ENCODE assay signal across 23 mouse cellular contexts in genomic region chr14:23633011-23633595, GRCm38 (mm10).
DNase-seq lines count a peak whose midpoint lies in the region; ATAC-seq and TF ChIP-seq lines count a peak whose summit lies in the region.
"Had no signal": no experiment of that assay in that cellular context is flagged by ENCODE, and none has a peak within 500 bp of the region (broad histone marks: within the 10 kb centered on the region; RNA-seq: fewer than 3 reads in every experiment).

No protein-coding gene starts in this region.

- no peaks in the 10 kb centered on the region for H3K27me3 ChIP-seq in kidney, adult 2 months (replicated peaks; ENCODE audit: control insufficient read depth, insufficient read depth, low read length)
- H3K27me3 ChIP-seq in kidney, embryonic 16.5 days (ENCODE audit: insufficient read depth, low read length): no peaks in the 10 kb centered on the region
- H3K27me3 ChIP-seq in midbrain, embryonic 10.5 days (ENCODE audit: low read depth, poor library complexity, severe bottlenecking): peaks cover 13% of the 10 kb centered on the region
- 0 out of 2 replicates have a peak, but pooled peaks cover 6% of the 10 kb centered on the region for H3K27me3 ChIP-seq in embryonic facial prominence, embryonic 10.5 days (replicated peaks; ENCODE audit: low read depth, poor library complexity, severe bottlenecking)
- H3K27me3 ChIP-seq: hindbrain, embryonic 13.5 days had no signal

- no peak for ATAC-seq in kidney, embryonic 16.5 days (ENCODE audit: low FRiP score, low TSS enrichment)
- ATAC-seq: activated CD4-positive, CD25-positive, alpha-beta regulatory T cell, adult 4 months; forebrain, embryonic 14.5 days; hindbrain, postnatal 0 days had no signal

- H3K4me1 ChIP-seq in kidney, adult 2 months (ENCODE audit: control insufficient read depth, insufficient read depth, low read length): peaks cover 8% of the 10 kb centered on the region; the same call in 1 of the 2 replicates
- peaks cover 31% of the 10 kb centered on the region for H3K4me1 ChIP-seq in kidney, embryonic 16.5 days (ENCODE audit: insufficient read depth, low read length)
- peaks cover 6% of the 10 kb centered on the region; the same call in 1 of the 2 replicates for H3K4me1 ChIP-seq in midbrain, embryonic 10.5 days
- peaks cover 10% of the 10 kb centered on the region; the same call in 1 of the 2 replicates for H3K4me1 ChIP-seq in embryonic facial prominence, embryonic 10.5 days
- H3K4me1 ChIP-seq: forebrain, embryonic 10.5 days; heart, embryonic 10.5 days had no signal

- no peaks in the 10 kb centered on the region for H3K36me3 ChIP-seq in kidney, adult 2 months (ENCODE audit: control insufficient read depth, insufficient read depth, low read length)
- H3K36me3 ChIP-seq in kidney, embryonic 16.5 days (ENCODE audit: insufficient read depth, low read length): no peaks in the 10 kb centered on the region
- H3K36me3 ChIP-seq in midbrain, embryonic 10.5 days: no peaks in the 10 kb centered on the region
- no peaks in the 10 kb centered on the region for H3K36me3 ChIP-seq in embryonic facial prominence, embryonic 10.5 days (replicated peaks)
- H3K36me3 ChIP-seq: forebrain, embryonic 10.5 days; heart, embryonic 10.5 days; hindbrain, embryonic 13.5 days had no signal

- TF ChIP-seq POLR2A in kidney, adult 2 months (IDR thresholded peaks at IDR 0.05; ENCODE audit: low read depth, low read length): no peak

- no peaks in the 10 kb centered on the region for H3K9me3 ChIP-seq in kidney, embryonic 16.5 days (ENCODE audit: low read length)
- H3K9me3 ChIP-seq in midbrain, embryonic 10.5 days (replicated peaks): no peaks in the 10 kb centered on the region
- no peaks in the 10 kb centered on the region for H3K9me3 ChIP-seq in embryonic facial prominence, embryonic 10.5 days
- H3K9me3 ChIP-seq: forebrain, embryonic 10.5 days; heart, embryonic 10.5 days; hindbrain, embryonic 13.5 days had no signal

- H3K4me3 ChIP-seq in kidney, adult 2 months (ENCODE audit: insufficient read depth, low read depth, low read length): no peak overlapping the region
- no peak overlapping the region for H3K4me3 ChIP-seq in kidney, embryonic 16.5 days (ENCODE audit: low read length)
- no peak overlapping the region for H3K4me3 ChIP-seq in midbrain, embryonic 10.5 days
- H3K4me3 ChIP-seq in embryonic facial prominence, embryonic 10.5 days: no peak overlapping the region
- H3K4me3 ChIP-seq: erythroblast, embryonic 14.5 days; forebrain, embryonic 10.5 days; gastrocnemius, adult 2 months; heart, embryonic 10.5 days; hindbrain, embryonic 13.5 days had no signal

- H3K4me2 ChIP-seq in kidney, embryonic 16.5 days (replicated peaks; ENCODE audit: low read depth, low read length): no peak overlapping the region
- H3K4me2 ChIP-seq: hindbrain, embryonic 13.5 days had no signal

- DNase-seq in kidney, adult 2 months: peak; percentile 27
- peak; percentile 7 for DNase-seq in kidney, postnatal 14 days
- DNase-seq in kidney, postnatal 10 days: no peak
- peak; percentile 52 for DNase-seq in NIH3T3 (ENCODE audit: low read depth)
- peak; percentile 16 for DNase-seq in skeletal muscle tissue, adult 2 months (ENCODE audit: low read depth, low spot score)
- DNase-seq in midbrain, embryonic 10.5 days (ENCODE audit: low spot score): no peak
- DNase-seq in embryonic facial prominence, embryonic 10.5 days (ENCODE audit: low spot score): no peak
- DNase-seq: adrenal gland, postnatal 14 days; cerebellum, adult 11-12 months; cerebellum, adult 9-11 months; cerebellum, postnatal 36 days; gastrocnemius, adult 2 months; gastrocnemius, postnatal 36 days; heart, adult 18-20 months; heart, postnatal 10 days had no signal

- H3K9ac ChIP-seq in kidney, embryonic 16.5 days (replicated peaks; ENCODE audit: low read length): no peak overlapping the region
- H3K9ac ChIP-seq: hindbrain, embryonic 13.5 days had no signal

- H3K27ac ChIP-seq in kidney, adult 2 months (ENCODE audit: insufficient read depth, low read depth, low read length): no peak overlapping the region
- H3K27ac ChIP-seq in kidney, embryonic 16.5 days (ENCODE audit: low read length): no peak overlapping the region
- no peak overlapping the region for H3K27ac ChIP-seq in midbrain, embryonic 10.5 days (replicated peaks)
- no peak overlapping the region for H3K27ac ChIP-seq in embryonic facial prominence, embryonic 10.5 days (replicated peaks)
- H3K27ac ChIP-seq: forebrain, embryonic 10.5 days; heart, embryonic 10.5 days; hindbrain, embryonic 13.5 days; hindbrain, postnatal 0 days had no signal

- WGBS in kidney, adult 2 months: 34% methylated on average over 5 of the region's 5 CpGs
- WGBS in kidney, embryonic 16.5 days: 31% methylated on average over 5 of the region's 5 CpGs
- 92% methylated on average over 5 of the region's 5 CpGs for WGBS in midbrain, embryonic 10.5 days
- WGBS in embryonic facial prominence, embryonic 10.5 days: 95% methylated on average over 5 of the region's 5 CpGs

- TF ChIP-seq CTCF in kidney, adult 2 months (conservative IDR thresholded peaks at IDR 0.05; ENCODE audit: insufficient read depth, insufficient read length, low read depth, low read length): no peak

Comparison
In these comparisons a context has a peak if more than half of its experiments do, and no peak if none do; other contexts are left out.
1. DNase-seq: peak in kidney, adult 2 months (single experiment), kidney, postnatal 14 days (single experiment), NIH3T3 (single experiment) and skeletal muscle tissue, adult 2 months (single experiment); none in kidney, postnatal 10 days (single experiment), midbrain, embryonic 10.5 days (single experiment) and embryonic facial prominence, embryonic 10.5 days (single experiment).